Mouse (Mus musculus): ENCODE data around the gene Ctla2a.
"Not testable (repeated sequence)": the region's sequence is repeated elsewhere in the genome, so short reads cannot be mapped to it uniquely, and the experiment has no call there.

Gene Ctla2a

DNA sequence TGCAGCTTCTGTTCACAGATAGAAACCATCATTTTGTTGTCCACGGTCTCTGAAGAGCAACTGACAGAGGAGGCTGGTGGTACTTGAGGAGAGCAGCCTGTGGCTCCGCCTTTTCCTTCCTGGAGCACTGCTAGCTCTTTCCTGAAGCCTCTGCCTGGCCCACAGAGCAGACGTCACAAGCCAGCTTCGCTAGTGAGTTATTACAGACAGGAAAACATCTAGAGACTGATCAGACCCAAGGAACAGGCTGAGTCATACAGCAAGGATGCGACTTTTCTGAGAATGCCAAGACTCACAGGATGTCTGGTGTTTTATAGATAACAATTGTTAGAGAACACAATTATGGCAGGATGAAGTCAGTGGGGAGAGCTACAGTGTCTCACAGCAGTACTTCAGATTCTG lies at the start of gene Ctla2a, which contains the start of gene Gm49391:
TSS of gene Ctla2a (minus strand) at position 126 of the 402 bp plus-strand sequence.
TSS of gene Gm49391 (minus strand) at position 72 of the 402 bp plus-strand sequence.
- in situ Hi-C loops (cut with MseI, MboI), result no loop called here

DNA sequence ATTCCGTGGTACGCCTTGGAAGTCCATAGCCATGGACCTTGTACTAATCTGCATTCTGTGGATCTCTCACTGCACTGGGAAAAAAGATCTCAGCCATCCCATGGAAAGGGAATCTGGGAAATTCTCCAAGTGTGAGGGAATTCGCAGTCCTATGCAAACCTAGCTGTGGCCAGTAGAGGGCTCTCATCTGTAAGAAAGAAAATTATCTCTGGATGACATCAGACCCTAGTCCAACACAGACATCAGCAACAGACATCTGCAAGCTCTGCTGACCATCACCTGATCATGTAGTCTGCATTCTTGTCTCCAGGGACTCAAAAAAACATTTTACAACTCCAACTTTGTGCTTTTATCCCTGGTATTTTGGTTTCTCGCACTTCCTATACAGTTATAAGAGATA lies 35.9 kb upstream of the Ctla2a start:
- in situ Hi-C loops (cut with MseI, MboI), result not testable (repeated sequence)

DNA sequence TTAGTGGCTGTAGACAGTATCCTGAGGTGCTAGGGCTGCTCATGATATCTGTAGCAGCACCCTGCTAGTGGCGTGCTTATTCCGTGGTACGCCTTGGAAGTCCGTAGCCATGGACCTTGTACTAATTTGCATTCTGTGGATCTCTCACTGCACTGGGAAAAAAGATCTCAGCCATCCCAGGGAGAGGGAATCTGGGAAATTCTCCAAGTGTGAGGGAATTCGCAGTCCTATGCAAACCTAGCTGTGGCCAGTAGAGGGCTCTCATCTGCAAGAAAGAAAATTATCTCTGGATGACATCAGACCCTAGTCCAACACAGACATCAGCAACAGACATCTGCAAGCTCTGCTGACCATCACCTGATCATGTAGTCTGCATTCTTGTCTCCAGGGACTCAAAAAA lies 27.6 kb upstream of the Ctla2a start:
- in situ Hi-C loops (cut with MseI, MboI), result not testable (repeated sequence)

DNA sequence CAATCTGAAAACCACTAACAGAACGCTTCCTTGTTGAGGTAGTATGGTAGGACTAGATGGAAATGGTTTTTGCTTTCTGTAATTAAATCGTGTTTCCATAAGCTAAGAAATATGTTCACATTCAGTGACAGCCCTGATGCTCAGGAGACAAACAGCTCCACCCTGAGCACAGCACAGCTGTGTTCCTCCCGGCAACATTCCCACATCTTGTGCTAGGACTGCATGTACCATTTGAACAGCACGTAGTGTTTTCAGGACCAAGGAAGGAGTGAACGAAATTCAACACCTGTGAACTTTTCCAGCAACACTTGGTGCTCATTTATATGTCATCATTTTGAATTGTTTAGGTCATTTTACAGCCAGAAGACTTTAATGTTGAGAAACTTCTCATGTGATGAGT lies 25.3 kb upstream of the Ctla2a start:
- in situ Hi-C loops (cut with MseI, MboI), result no loop called here

DNA sequence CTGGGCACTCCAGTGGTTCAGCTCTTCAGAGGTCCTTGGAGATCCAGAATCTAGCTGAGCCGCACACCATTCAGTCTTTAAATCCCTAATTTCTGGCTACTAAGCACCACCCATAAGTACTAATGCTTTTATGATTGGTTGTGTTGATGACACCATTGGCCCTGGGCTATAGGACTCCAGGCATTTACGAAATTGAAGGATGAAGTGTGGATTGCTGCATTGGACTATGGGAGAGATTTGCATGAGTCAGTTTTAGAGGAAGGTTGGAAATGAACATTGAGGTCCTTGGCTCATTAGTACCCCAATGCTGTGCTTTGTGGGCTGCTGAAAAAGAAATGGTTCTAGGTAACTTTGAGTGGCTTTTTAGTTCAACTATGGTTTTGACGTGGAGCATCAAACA lies 5.5 kb upstream of the Ctla2a start, which contains the start of gene Tpbpa:
TSS of gene Tpbpa (minus strand) at position 101 of the 400 bp plus-strand sequence.
- in situ Hi-C loops (cut with MseI, MboI), result not testable (repeated sequence)

DNA sequence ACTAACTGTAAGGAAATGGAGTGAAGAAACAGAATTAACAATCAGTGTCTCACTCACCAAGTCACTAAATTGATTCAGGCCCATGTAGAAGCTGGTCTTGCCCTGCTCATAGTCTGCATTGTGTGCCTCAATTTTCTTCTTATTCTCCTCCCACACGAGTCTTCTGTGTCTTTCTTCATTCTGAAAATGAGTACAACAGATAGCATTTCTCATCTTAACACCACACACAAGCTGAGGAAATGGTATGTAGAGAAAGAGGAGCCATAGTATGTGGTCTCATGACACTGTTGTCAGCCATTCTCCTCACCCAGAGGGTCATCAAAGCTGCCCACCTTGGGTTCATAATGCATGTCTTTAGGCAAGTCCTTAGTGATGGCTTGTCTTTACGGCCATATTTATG lies 935 bp downstream of the Ctla2a start, which contains the start of gene Gm49393:
TSS of gene Gm49393 (minus strand) at position 101 of the 400 bp plus-strand sequence.
- in situ Hi-C loops (cut with MseI, MboI), result not testable (repeated sequence)

DNA sequence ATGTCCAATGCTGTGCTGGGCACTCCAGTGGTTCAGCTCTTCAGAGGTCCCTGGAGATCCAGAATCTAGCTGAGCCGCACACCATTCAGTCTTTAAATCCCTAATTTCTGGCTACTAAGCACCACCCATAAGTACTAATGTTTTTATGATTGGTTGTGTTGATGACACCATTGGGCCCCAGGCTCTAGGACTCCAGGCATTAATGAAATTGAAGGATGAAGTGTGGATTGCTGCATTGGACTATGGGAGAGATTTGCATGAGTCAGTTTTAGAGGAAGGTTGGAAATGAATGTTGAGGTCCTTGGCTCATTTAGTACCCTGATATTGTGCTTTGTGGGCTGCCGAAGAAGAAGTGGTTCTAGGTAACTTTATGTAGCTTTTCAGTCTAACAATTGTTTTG lies 31.6 kb downstream of the Ctla2a start, which contains the start of gene Tpbpb:
TSS of gene Tpbpb (minus strand) at position 101 of the 400 bp plus-strand sequence.
- in situ Hi-C loops (cut with MseI, MboI), result not testable (repeated sequence)

DNA sequence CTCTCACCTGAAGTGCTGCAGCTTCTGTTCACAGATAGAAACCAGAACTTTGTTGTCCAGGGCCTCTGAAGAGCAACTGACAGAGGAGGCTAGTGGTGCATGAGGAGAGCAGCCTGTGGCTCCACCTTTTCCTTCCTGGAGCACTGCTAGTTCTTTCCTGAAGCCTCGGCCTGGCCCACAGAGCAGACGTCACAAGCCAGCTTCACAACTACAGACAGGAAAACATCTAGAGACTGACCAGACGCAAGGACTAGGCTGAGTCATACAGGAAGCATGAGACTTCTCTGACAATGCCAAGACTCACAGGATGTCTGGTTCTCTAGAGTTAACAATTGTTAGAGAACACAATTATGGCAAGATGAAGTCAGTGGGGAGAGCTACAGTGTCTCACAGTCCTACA lies 39.1 kb downstream of the Ctla2a start, which contains the start of gene Ctla2b:
TSS of gene Ctla2b (minus strand) at position 120 of the 400 bp plus-strand sequence.
- in situ Hi-C loops (cut with MseI, MboI), result no loop called here

DNA sequence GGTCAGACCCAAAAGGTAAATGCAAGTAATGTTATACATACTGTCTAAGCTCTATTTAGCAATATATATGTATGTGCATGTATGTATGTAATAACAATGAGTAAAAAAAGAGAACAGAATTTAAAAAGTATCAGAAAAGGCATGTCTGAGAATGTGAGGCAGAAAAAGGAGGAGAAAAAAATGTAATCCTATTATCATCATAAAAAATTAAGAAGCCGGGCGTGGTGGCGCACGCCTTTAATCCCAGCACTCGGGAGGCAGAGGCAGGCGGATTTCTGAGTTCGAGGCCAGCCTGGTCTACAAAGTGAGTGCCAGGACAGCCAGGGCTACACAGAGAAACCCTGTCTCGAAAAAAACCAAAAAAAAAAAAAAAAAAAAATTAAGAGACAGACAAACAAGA lies 39.6 kb downstream of the Ctla2a start, which contains the start of gene Gm49392:
TSS of gene Gm49392 (minus strand) at position 101 of the 400 bp plus-strand sequence.
- in situ Hi-C loops (cut with MseI, MboI), result not testable (repeated sequence)

DNA sequence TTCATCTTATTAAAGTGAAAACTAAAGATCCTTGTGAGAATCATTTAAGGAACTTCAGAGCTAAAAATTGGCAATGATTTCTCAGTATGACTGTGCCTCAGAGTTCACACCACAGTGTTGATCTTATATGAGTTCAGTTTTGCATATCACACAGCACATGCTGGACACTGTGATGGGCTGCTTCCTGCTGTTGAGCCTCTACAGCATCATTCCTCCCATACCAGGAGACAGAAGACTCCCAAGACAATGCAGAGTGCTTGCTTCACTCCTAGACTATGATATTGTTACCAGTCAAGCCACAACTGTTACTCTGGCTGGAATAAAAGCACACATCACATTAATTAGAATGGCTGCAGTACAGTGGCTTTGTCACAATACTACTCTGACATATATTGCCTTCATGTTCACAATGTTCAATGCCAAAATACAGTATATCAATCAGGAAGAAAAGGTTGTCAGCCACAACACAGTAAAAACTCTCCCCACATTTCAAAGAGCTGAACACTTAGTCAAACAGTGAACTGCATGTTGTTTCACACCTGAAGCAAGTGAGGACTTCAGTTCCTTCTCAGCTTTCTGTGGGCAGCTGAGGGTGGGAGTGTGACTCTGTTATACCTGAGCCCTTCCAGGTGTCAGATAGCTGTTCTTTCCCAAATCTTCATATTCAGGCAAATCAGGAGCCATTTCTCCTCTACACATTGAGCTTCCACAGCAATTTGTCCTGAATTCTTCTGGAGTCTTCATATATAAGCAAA lies 40.8 kb downstream of the Ctla2a start:
- in situ Hi-C loops (cut with MseI, MboI), result no loop called here

DNA sequence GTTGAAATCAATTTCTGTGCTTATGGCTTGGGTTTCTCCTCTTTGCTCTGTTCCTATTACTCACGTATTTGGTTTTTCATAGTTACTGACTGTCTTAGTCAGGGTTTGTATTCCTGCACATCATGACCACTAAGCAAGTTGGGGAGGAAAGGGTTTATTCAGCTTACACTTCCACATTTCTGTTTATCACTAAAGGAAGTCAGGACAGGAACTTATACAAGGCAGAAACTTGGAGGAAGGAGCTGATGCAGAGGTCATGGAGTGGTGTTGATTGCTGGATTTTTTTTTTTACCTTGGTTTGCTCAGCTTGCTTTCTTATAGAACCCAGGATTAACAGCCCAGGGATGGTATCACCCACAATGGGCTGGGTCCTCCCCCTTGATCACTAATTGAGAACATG lies 44.1 kb downstream of the Ctla2a start:
- in situ Hi-C loops (cut with MseI, MboI), result no loop called here

All from mouse trophoblast stem cell (cell line).